Mouse (Mus musculus): ENCODE measurements around the gene Slc8a3. TPM values are rescaled to one million over a fixed set of nuclear protein-coding genes. Genes with fewer than 3 reads are reported as not detected.
A peak's percentile ranks its signal among the peaks of the same experiment; 100 is the strongest.
"Not testable (repeated sequence)": the region's sequence is repeated elsewhere in the genome, so short reads cannot be mapped to it uniquely, and the experiment has no call there.

Gene Slc8a3
- polyA plus RNA-seq (2014; fragmentation: Nextera tagmentation; extraction: Ambion mirVana), result 2.3 and 3.5 TPM in 2 replicates

- peak; percentile 77 for ATAC-seq
Observed at GRCm38 (mm10) chr12:81332875-81333421, at the start of gene Slc8a3. Gene Slc8a3 (minus strand): TSS chr12:81333180.

GRCm38 (mm10) chr12:81379364-81379763, 46.4 kb upstream of the Slc8a3 start, which contains the start of gene Gm4787:
Gene Gm4787 (minus strand): TSS chr12:81379464.
- not testable (repeated sequence) for DNase-seq (ENCODE audit: low spot score); H3K4me3 ChIP-seq (ENCODE audit: low read depth, low read length); H3K27ac ChIP-seq (ENCODE audit: low read depth, low read length); H3K4me2 ChIP-seq (ENCODE audit: low read length); H3K4me1 ChIP-seq (ENCODE audit: control insufficient read depth, insufficient read depth, low read length); H3K36me3 ChIP-seq (ENCODE audit: control insufficient read depth, insufficient read depth, low read length); H3K27me3 ChIP-seq (replicated peaks; ENCODE audit: control insufficient read depth, insufficient read depth, low read length); H3K9ac ChIP-seq (ENCODE audit: low read length); H3K9me3 ChIP-seq (replicated peaks; ENCODE audit: control insufficient read depth, low read length); ATAC-seq
- WGBS, result 77% methylated on average over 1 of the region's 1 CpGs

More at GRCm38 (mm10) chr12:81332875-81333421, at the start of gene Slc8a3:
- H3K36me3 ChIP-seq (ENCODE audit: control insufficient read depth, insufficient read depth, low read length), result no peaks in the 10 kb centered on the region
- peak within 1 kb of the TSS; percentile 86 for H3K27ac ChIP-seq (ENCODE audit: low read depth, low read length)
- H3K9ac ChIP-seq (ENCODE audit: low read length), result peak within 1 kb of the TSS; percentile 84
- peak within 1 kb of the TSS; percentile 95 for H3K4me2 ChIP-seq (ENCODE audit: low read length)
- no peaks in the 10 kb centered on the region for H3K9me3 ChIP-seq (replicated peaks; ENCODE audit: control insufficient read depth, low read length)
- peak; percentile 80 for DNase-seq (ENCODE audit: low spot score)
- H3K4me3 ChIP-seq (ENCODE audit: low read depth, low read length), result peak within 1 kb of the TSS; percentile 65
- H3K4me1 ChIP-seq (ENCODE audit: control insufficient read depth, insufficient read depth, low read length), result no peaks in the 10 kb centered on the region
- peaks cover 6% of the 10 kb centered on the region; the same call in 1 of the 2 replicates for H3K27me3 ChIP-seq (replicated peaks; ENCODE audit: control insufficient read depth, insufficient read depth, low read length)
- WGBS, result 1% methylated on average over 44 of the region's 47 CpGs

GRCm38 (mm10) chr12:81333841-81334240, 861 bp upstream of the Slc8a3 start:
- Histone ChIP-seq H3K27me3 (replicated peaks; ENCODE audit: control insufficient read depth, insufficient read depth, low read length) (peaks cover 6% of the 10 kb centered on the region; the same call in 1 of the 2 replicates), H3K9me3 (replicated peaks; ENCODE audit: control insufficient read depth, low read length) (no peaks in the 10 kb centered on the region), H3K4me1 (ENCODE audit: control insufficient read depth, insufficient read depth, low read length) (no peaks in the 10 kb centered on the region), H3K27ac (ENCODE audit: low read depth, low read length) (no peak overlapping the region), H3K36me3 (ENCODE audit: control insufficient read depth, insufficient read depth, low read length) (no peaks in the 10 kb centered on the region), H3K9ac (ENCODE audit: low read length) (peak overlapping the region; percentile 84; the same call in 1 of the 2 replicates), H3K4me2 (ENCODE audit: low read length) (peak overlapping the region; percentile 95), H3K4me3 (ENCODE audit: low read depth, low read length) (peak overlapping the region; percentile 65; the same call in 1 of the 2 replicates)
- 71% methylated on average over 5 of the region's 5 CpGs for WGBS
- ATAC-seq (no peak), DNase-seq (ENCODE audit: low spot score) (no peak)

- ATAC-seq (peak; percentile 83), DNase-seq (ENCODE audit: low spot score) (peak; percentile 88)
- H3K9ac ChIP-seq (ENCODE audit: low read length), result peak overlapping the region; percentile 84
- no peaks in the 10 kb centered on the region for H3K9me3 ChIP-seq (replicated peaks; ENCODE audit: control insufficient read depth, low read length)
- H3K4me3 ChIP-seq (ENCODE audit: low read depth, low read length), result peak overlapping the region; percentile 65
- WGBS, result 1% methylated on average over 47 of the region's 54 CpGs
- H3K27me3 ChIP-seq (replicated peaks; ENCODE audit: control insufficient read depth, insufficient read depth, low read length), result peaks cover 6% of the 10 kb centered on the region; the same call in 1 of the 2 replicates
- peak overlapping the region; percentile 95 for H3K4me2 ChIP-seq (ENCODE audit: low read length)
- H3K36me3 ChIP-seq (ENCODE audit: control insufficient read depth, insufficient read depth, low read length), result no peaks in the 10 kb centered on the region
- H3K4me1 ChIP-seq (ENCODE audit: control insufficient read depth, insufficient read depth, low read length), result no peaks in the 10 kb centered on the region
- peak overlapping the region; percentile 86 for H3K27ac ChIP-seq (ENCODE audit: low read depth, low read length)
Observed at GRCm38 (mm10) chr12:81331937-81332874, 774 bp downstream of the Slc8a3 start.

- no peaks in the 10 kb centered on the region for H3K36me3 ChIP-seq (ENCODE audit: control insufficient read depth, insufficient read depth, low read length)
- WGBS, result 46% methylated on average over 5 of the region's 5 CpGs
- ATAC-seq, result no peak
- no peak overlapping the region for H3K27ac ChIP-seq (ENCODE audit: low read depth, low read length)
- peak overlapping the region; percentile 65 for H3K4me3 ChIP-seq (ENCODE audit: low read depth, low read length)
- H3K27me3 ChIP-seq (replicated peaks; ENCODE audit: control insufficient read depth, insufficient read depth, low read length), result peaks cover 6% of the 10 kb centered on the region; the same call in 1 of the 2 replicates
- peak overlapping the region; percentile 30; the same call in 1 of the 2 replicates for H3K9ac ChIP-seq (ENCODE audit: low read length)
- no peaks in the 10 kb centered on the region for H3K9me3 ChIP-seq (replicated peaks; ENCODE audit: control insufficient read depth, low read length)
- peak overlapping the region; percentile 95 for H3K4me2 ChIP-seq (ENCODE audit: low read length)
- DNase-seq (ENCODE audit: low spot score), result no peak
- no peaks in the 10 kb centered on the region for H3K4me1 ChIP-seq (ENCODE audit: control insufficient read depth, insufficient read depth, low read length)
Observed at GRCm38 (mm10) chr12:81331046-81331638, 1.8 kb downstream of the Slc8a3 start.

GRCm38 (mm10) chr12:81324991-81325390, 8.0 kb downstream of the Slc8a3 start:
- Histone ChIP-seq H3K4me1 (ENCODE audit: control insufficient read depth, insufficient read depth, low read length) (no peaks in the 10 kb centered on the region), H3K9ac (ENCODE audit: low read length) (no peak overlapping the region), H3K27me3 (replicated peaks; ENCODE audit: control insufficient read depth, insufficient read depth, low read length) (no peaks in the 10 kb centered on the region), H3K4me2 (ENCODE audit: low read length) (no peak overlapping the region), H3K27ac (ENCODE audit: low read depth, low read length) (no peak overlapping the region), H3K9me3 (replicated peaks; ENCODE audit: control insufficient read depth, low read length) (no peaks in the 10 kb centered on the region), H3K4me3 (ENCODE audit: low read depth, low read length) (no peak overlapping the region), H3K36me3 (ENCODE audit: control insufficient read depth, insufficient read depth, low read length) (no peaks in the 10 kb centered on the region)
- 86% methylated on average over 3 of the region's 3 CpGs for WGBS
- DNase-seq (ENCODE audit: low spot score) (no peak), ATAC-seq (no peak)

- no peak overlapping the region for H3K4me2 ChIP-seq (ENCODE audit: low read length)
- no peak for ATAC-seq
- no peaks in the 10 kb centered on the region for H3K36me3 ChIP-seq (ENCODE audit: control insufficient read depth, insufficient read depth, low read length)
- H3K27ac ChIP-seq (ENCODE audit: low read depth, low read length), result no peak overlapping the region
- H3K27me3 ChIP-seq (replicated peaks; ENCODE audit: control insufficient read depth, insufficient read depth, low read length), result no peaks in the 10 kb centered on the region
- H3K9ac ChIP-seq (ENCODE audit: low read length), result no peak overlapping the region
- no peaks in the 10 kb centered on the region for H3K4me1 ChIP-seq (ENCODE audit: control insufficient read depth, insufficient read depth, low read length)
- DNase-seq (ENCODE audit: low spot score), result peak; percentile 21
- 94% methylated on average over 3 of the region's 3 CpGs for WGBS
- H3K9me3 ChIP-seq (replicated peaks; ENCODE audit: control insufficient read depth, low read length), result no peaks in the 10 kb centered on the region
- no peak overlapping the region for H3K4me3 ChIP-seq (ENCODE audit: low read depth, low read length)
Observed at GRCm38 (mm10) chr12:81324116-81324515, 8.9 kb downstream of the Slc8a3 start.

GRCm38 (mm10) chr12:81321021-81321420, 12.0 kb downstream of the Slc8a3 start:
- no peak overlapping the region for H3K27ac ChIP-seq (ENCODE audit: low read depth, low read length)
- H3K4me2 ChIP-seq (ENCODE audit: low read length), result no peak overlapping the region
- H3K9me3 ChIP-seq (replicated peaks; ENCODE audit: control insufficient read depth, low read length), result no peaks in the 10 kb centered on the region
- ATAC-seq (no peak), DNase-seq (ENCODE audit: low spot score) (peak; percentile 26)
- H3K9ac ChIP-seq (ENCODE audit: low read length), result no peak overlapping the region
- H3K4me3 ChIP-seq (ENCODE audit: low read depth, low read length), result no peak overlapping the region
- H3K27me3 ChIP-seq (replicated peaks; ENCODE audit: control insufficient read depth, insufficient read depth, low read length), result no peaks in the 10 kb centered on the region
- no peaks in the 10 kb centered on the region for H3K4me1 ChIP-seq (ENCODE audit: control insufficient read depth, insufficient read depth, low read length)
- WGBS, result 86% methylated on average over 1 of the region's 1 CpGs
- H3K36me3 ChIP-seq (ENCODE audit: control insufficient read depth, insufficient read depth, low read length), result no peaks in the 10 kb centered on the region
